Mouse (Mus musculus) erythroblast, embryonic 14.5 days (primary cell): ENCODE results near the gene Flot1.

Experiments
- GATA1 ChIP-seq: IDR thresholded peaks from 2 replicates; pipeline ENCODE4 v1.6.1; 2012; ENCODE audit warnings: low read length, inconsistent platforms, mixed read lengths
- TAL1 ChIP-seq: IDR thresholded peaks from 3 replicates; pipeline ENCODE4 v1.6.1; 2012; ENCODE audit warnings: low read length, inconsistent platforms, mixed read lengths

DNA sequence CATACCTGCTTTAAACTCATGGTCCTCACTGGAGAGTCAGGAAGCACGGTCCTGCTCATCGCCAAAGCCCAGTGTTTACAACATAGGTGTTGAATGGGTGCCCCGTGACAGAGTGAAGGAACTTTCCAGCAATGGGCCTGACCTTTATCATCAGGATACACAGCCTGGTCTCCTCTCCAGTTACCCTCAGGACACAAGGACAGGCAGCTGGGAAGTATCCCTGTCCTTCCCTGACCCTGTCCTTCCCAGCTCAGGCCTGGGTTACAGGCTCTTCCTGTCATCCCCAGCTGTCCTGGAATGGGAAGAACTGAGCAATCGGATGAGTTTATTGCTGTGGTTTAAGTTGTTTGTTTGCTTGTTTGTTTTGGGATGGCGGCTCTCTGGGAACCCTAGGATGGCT is 40.1 kb upstream of the Flot1 start:
- TF ChIP-seq GATA1 (no peak), TAL1 (no peak)
